Mouse (Mus musculus): ENCODE measurements around the gene Prdm15. TPM values are rescaled to one million over a fixed set of nuclear protein-coding genes. Genes with fewer than 3 reads are reported as not detected.

Gene Prdm15
- 10.4 TPM in 2 replicates for polyA plus RNA-seq (2015; fragmentation: Nextera tagmentation; extraction: Ambion mirVana)

DNA sequence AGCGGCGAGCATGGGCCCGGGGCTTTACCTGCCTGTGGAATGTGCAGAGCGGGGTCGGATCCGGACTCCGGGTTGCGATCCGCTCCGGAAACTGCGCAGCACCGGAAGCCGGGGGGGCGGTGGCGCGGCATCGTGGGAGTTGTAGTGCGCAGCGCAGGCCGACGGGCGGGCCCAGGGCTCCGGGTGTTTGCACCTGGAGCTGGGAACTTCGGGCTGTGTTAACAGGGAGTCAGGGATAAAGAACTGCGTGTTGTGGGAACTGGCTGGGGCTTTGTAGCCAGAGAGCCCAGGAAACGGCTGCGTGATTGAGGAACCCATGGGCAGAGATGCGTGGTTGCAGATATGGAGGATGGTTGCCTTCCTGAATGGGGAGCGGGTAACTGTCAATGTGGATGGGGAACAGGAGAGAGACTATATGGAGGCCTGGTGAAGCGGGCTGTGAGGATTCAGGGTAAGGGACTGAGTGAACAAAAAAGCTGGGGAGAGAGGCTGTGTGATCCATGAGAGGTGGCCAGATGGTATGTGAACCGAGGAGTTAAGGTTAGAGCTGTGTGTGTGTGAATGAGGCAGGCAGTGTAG is at the start of gene Prdm15:
TSS of gene Prdm15 (minus strand) at position 110 of the 579 bp plus-strand sequence.
- Histone ChIP-seq H3K4me1 (replicated peaks) (peaks cover 26% of the 10 kb centered on the region), H3K9ac (peak within 1 kb of the TSS; percentile 98), H3K4me2 (peak within 1 kb of the TSS; percentile 83), H3K27me3 (no peaks in the 10 kb centered on the region), H3K27ac (replicated peaks) (peak within 1 kb of the TSS; percentile 100), H3K36me3 (no peaks in the 10 kb centered on the region), H3K9me3 (no peaks in the 10 kb centered on the region), H3K4me3 (peak within 1 kb of the TSS; percentile 94)
- peak; percentile 89 for ATAC-seq (ENCODE audit: low FRiP score, low read depth)
- WGBS, result under 1% methylated on average over 29 of the region's 31 CpGs

DNA sequence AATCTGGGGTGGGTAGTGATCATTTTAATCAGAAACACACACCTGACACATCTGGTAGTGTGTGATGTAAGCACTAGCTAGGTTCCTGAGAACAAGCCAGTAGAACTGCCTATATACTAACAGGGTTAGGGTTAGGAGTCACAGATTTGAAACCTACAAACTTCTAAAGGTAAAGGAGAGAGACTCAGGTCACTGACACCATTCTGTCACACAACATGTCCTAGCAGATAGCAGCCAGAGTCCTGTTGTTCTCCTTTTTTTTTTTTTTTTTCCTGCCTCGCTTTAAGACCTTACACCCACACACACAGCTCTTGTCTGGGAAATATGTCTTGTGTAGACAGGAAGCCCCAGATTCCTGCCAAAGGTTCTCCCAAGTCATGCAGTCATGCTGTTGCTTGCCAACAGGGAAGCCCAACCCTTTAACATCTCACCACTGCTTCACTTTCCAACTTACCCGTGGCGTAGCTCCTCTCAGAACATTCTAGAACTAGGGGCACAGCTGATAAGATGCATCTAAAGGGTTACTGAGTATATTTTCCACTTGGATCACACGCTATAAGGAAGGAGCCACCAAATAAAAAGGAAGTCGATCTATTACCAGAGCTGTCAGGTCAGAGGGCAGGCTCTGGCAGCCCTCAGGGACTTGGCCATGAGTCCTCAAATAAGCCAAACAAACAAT is 45.8 kb upstream of the Prdm15 start:
- WGBS, result 70% methylated on average over 5 of the region's 5 CpGs
- Histone ChIP-seq H3K9ac (no peak overlapping the region), H3K27me3 (no peaks in the 10 kb centered on the region), H3K27ac (replicated peaks) (no peak overlapping the region), H3K4me1 (replicated peaks) (no peaks in the 10 kb centered on the region), H3K36me3 (peaks cover 3% of the 10 kb centered on the region; the same call in 1 of the 2 replicates), H3K4me3 (no peak overlapping the region), H3K4me2 (no peak overlapping the region), H3K9me3 (no peaks in the 10 kb centered on the region)
- no peak for ATAC-seq (ENCODE audit: low FRiP score, low read depth)

DNA sequence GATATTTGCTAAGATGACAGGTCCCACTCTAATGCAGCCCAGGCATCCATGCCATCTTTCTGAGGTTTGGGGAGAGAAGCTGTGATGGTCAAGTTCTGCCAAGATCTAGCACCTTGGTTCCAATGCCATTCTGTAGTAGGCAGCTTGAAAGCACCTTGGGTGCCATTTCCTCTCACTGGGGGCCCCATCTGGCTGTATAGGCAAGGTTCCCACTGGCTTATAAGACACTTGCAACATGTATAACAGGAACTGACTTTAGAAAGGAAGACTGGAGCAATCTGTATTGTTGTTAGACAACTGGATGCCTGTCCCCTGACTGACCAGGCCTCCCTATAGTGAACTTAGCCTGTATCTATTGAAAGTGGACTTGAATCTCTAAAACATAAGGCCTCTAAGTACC is 36.1 kb upstream of the Prdm15 start:
- Histone ChIP-seq H3K9ac (no peak overlapping the region), H3K36me3 (peaks cover 20% of the 10 kb centered on the region), H3K27me3 (no peaks in the 10 kb centered on the region), H3K4me3 (no peak overlapping the region), H3K27ac (replicated peaks) (no peak overlapping the region), H3K4me1 (replicated peaks) (no peaks in the 10 kb centered on the region), H3K9me3 (no peaks in the 10 kb centered on the region), H3K4me2 (no peak overlapping the region)
- no peak for ATAC-seq (ENCODE audit: low FRiP score, low read depth)

DNA sequence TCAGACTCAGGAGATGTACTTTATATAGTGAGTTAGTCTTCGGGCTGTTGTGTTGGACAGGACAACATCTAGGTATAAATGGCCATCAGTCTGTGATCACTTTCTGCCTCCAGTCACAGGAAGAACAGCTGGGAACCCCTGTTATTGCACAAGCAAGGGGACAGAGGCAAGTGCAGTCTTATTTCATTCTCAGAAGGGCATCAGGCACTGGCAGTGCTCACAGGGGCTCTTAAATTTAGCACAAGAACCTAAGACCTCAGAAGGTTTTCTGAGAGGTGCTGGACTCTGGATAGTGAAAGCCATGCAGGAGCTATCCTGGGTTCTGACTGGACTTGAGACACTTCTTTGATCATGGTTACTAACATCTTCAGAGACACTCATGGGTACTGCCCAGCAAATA is 32.0 kb upstream of the Prdm15 start:
- Histone ChIP-seq H3K27ac (replicated peaks) (no peak overlapping the region), H3K4me1 (replicated peaks) (no peaks in the 10 kb centered on the region), H3K27me3 (no peaks in the 10 kb centered on the region), H3K4me2 (no peak overlapping the region), H3K9me3 (no peaks in the 10 kb centered on the region), H3K9ac (no peak overlapping the region), H3K36me3 (peaks cover 13% of the 10 kb centered on the region), H3K4me3 (no peak overlapping the region)
- no peak for ATAC-seq (ENCODE audit: low FRiP score, low read depth)
- 97% methylated on average over 1 of the region's 1 CpGs for WGBS

DNA sequence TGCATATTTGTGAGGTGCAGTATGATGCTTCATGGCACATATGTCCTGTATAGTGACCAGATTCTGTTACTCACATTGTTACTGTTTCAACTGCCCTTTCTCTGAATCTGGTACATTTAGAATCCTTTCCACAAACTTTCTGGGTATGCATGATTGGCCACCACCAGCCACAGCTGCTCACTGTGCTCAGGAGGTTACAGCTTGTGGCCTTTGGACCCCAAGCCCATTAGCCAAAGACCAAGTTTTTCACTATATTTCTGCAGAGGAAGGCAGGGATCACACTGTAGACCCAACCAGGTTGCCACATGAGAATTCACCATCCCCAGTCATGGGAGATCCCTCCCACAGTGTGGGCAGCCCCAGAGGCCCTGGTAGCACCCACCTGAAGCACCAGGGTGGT is 31.2 kb upstream of the Prdm15 start:
- no peak overlapping the region for H3K27ac ChIP-seq (replicated peaks)
- H3K4me2 ChIP-seq, result no peak overlapping the region
- H3K27me3 ChIP-seq, result no peaks in the 10 kb centered on the region
- no peaks in the 10 kb centered on the region for H3K4me1 ChIP-seq (replicated peaks)
- no peak overlapping the region for H3K9ac ChIP-seq
- no peaks in the 10 kb centered on the region for H3K9me3 ChIP-seq
- no peak for ATAC-seq (ENCODE audit: low FRiP score, low read depth)
- H3K36me3 ChIP-seq, result peaks cover 13% of the 10 kb centered on the region
- no peak overlapping the region for H3K4me3 ChIP-seq

DNA sequence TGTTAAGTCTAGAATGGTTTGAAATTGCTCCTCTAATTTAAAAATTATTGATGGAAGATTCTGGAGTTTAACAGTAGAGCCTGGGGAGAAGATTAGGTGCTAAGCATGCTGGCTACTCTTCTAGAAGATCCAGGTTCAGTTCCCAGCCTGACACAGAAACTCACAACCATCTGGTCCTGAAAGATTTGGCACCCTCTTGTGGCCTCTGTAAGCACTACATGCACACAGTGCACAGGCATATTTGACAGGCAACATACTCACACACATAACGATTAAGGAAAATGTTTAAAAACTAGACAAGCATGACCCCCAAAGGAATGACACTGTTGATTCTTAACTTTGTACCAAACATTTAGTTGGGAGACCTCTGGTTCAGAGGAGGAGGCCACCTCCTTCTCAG is 27.5 kb upstream of the Prdm15 start:
- no peak for ATAC-seq (ENCODE audit: low FRiP score, low read depth)
- H3K36me3 ChIP-seq, result peaks cover 6% of the 10 kb centered on the region
- no peak overlapping the region for H3K4me3 ChIP-seq
- H3K27me3 ChIP-seq, result no peaks in the 10 kb centered on the region
- H3K4me2 ChIP-seq, result no peak overlapping the region
- H3K9ac ChIP-seq, result no peak overlapping the region
- no peaks in the 10 kb centered on the region for H3K4me1 ChIP-seq (replicated peaks)
- H3K27ac ChIP-seq (replicated peaks), result no peak overlapping the region
- WGBS, result 84% methylated on average over 1 of the region's 1 CpGs
- no peaks in the 10 kb centered on the region for H3K9me3 ChIP-seq

DNA sequence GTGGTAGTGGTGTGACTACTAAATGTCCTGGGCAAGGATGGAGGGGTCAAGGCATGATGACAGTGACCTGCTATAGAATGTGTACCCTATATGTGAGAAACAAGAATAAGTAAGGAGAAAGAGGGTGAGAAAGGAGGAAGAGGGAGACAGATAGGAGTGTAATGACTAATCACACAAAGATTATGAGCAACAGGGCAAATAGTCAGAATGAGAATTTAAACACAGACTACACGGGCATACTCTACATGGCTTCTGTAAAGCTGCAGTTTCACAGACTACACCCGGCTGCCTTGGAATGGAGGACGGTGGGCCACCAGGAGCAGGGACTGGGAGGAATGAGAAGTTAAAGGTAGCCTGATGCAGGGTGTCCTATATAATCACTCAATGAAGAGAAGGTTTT is 25.9 kb upstream of the Prdm15 start:
- H3K36me3 ChIP-seq, result peaks cover 9% of the 10 kb centered on the region; the same call in 1 of the 2 replicates
- H3K27ac ChIP-seq (replicated peaks), result no peak overlapping the region
- no peaks in the 10 kb centered on the region for H3K9me3 ChIP-seq
- H3K4me3 ChIP-seq, result no peak overlapping the region
- no peaks in the 10 kb centered on the region for H3K27me3 ChIP-seq
- ATAC-seq (ENCODE audit: low FRiP score, low read depth), result no peak
- WGBS, result 91% methylated on average over 3 of the region's 3 CpGs
- H3K4me2 ChIP-seq, result no peak overlapping the region
- H3K4me1 ChIP-seq (replicated peaks), result no peaks in the 10 kb centered on the region
- no peak overlapping the region for H3K9ac ChIP-seq

DNA sequence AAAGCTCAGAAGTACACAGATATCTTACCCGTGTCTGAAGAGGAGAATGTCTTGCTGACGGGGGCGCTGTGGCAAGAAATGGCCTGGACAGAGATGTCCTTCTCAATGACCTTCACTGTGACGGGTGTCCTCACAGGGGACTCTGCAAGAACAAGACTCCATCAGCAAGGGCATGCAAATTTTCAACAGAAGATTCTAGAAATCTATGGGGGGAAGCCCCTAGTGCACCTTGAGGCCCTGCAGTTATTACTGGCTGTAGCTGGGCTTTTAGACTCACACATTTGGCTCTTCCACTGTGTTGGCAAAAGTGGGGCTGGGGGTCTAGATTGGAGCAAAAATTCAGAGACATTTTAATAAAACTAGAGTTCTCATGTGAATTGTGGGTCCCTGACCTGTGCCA is 23.5 kb upstream of the Prdm15 start:
- peaks cover 9% of the 10 kb centered on the region; the same call in 1 of the 2 replicates for H3K36me3 ChIP-seq
- WGBS, result 93% methylated on average over 4 of the region's 4 CpGs
- no peaks in the 10 kb centered on the region for H3K9me3 ChIP-seq
- no peak overlapping the region for H3K27ac ChIP-seq (replicated peaks)
- H3K9ac ChIP-seq, result no peak overlapping the region
- H3K27me3 ChIP-seq, result no peaks in the 10 kb centered on the region
- no peak for ATAC-seq (ENCODE audit: low FRiP score, low read depth)
- H3K4me3 ChIP-seq, result no peak overlapping the region
- no peaks in the 10 kb centered on the region for H3K4me1 ChIP-seq (replicated peaks)
- H3K4me2 ChIP-seq, result no peak overlapping the region

DNA sequence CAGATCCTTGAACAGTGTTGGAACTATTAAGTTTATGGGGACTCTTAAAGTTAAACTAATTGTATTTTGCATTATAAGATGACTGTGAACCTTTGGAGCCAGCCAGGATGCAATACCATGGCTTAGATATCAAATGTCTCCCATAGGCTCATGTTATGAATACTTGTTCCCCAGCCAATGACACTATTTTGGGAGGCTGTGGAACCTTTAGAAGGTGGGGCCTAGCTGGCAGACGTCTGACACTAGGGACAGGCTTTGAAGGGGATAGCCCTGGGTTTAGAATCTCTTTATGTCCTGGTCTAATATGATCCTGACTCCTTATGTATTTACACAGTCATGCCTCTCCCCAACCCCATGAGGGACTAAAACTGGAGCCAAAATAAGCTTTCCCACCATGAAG is 22.7 kb upstream of the Prdm15 start:
- Histone ChIP-seq H3K4me2 (no peak overlapping the region), H3K4me3 (no peak overlapping the region), H3K27me3 (no peaks in the 10 kb centered on the region), H3K36me3 (peaks cover 11% of the 10 kb centered on the region; the same call in 1 of the 2 replicates), H3K9me3 (no peaks in the 10 kb centered on the region), H3K9ac (no peak overlapping the region), H3K27ac (replicated peaks) (no peak overlapping the region), H3K4me1 (replicated peaks) (no peaks in the 10 kb centered on the region)
- ATAC-seq (ENCODE audit: low FRiP score, low read depth), result no peak
- WGBS, result 75% methylated on average over 1 of the region's 1 CpGs

DNA sequence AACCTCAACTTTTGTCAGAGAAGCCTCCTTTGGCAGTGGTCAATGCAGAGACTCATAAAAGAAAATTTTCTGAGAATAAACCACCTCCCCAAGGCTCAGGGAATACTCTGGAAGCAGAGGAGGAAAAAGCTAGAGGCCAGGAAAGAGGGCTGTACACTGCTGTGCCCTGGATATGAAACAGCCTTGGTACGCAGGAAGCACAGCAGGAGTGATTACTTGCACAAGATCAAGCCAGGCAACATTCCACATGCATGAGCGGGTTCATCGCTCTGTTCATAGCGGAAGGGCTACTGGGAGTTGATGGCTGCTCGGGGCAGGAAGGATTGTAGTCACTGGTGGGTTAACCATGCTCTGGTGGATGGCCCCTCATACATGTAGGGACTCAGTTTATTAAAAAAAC is 21.0 kb upstream of the Prdm15 start:
- no peak for ATAC-seq (ENCODE audit: low FRiP score, low read depth)
- Histone ChIP-seq H3K36me3 (peaks cover 24% of the 10 kb centered on the region), H3K4me3 (no peak overlapping the region), H3K27me3 (no peaks in the 10 kb centered on the region), H3K4me1 (replicated peaks) (no peaks in the 10 kb centered on the region), H3K9me3 (no peaks in the 10 kb centered on the region), H3K9ac (no peak overlapping the region), H3K27ac (replicated peaks) (no peak overlapping the region), H3K4me2 (no peak overlapping the region)
- 63% methylated on average over 5 of the region's 5 CpGs for WGBS

DNA sequence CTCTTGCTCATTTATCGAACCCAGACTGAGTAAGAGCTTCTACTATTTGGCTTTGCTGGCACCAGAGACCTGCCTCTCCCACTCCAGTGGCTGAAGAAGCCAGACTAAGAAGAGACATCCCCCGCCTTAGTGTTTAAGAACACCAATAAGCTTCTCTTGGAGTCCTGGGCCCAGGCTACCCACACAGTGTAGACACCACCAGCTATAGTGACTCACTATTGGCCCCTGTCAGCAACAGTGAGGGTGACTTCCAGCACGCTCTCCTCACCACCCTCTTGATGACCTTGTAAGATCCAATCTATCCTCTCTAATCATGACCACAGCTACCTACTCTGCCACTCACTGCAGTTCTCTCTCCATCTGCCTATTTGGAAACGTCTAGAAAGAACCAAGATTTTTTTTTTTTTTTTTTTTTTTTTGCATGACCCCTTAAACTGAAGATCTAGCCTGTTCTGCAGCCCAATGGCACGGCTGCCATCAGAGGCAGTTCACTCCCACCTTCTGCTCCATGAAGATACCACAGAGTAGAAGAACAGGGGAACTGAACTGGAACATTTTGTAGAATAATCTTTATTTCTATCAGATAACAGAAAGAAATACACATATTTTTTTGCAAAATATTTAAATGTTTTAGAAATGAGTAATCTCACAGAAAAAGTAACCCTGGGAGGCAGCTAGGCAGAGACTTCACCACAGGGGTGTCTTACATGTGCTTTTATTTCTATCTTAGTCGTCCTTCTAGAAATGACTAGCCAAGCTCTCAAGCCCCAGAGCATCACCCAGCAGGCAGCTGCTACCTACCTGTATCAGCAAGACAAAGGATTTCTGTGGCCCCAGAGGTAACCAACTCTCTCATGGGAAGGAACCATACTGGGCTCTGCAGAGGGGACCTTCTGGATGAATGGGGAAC is 17.8 kb upstream of the Prdm15 start:
- Histone ChIP-seq H3K9me3 (no peaks in the 10 kb centered on the region), H3K9ac (no peak overlapping the region), H3K36me3 (peaks cover 30% of the 10 kb centered on the region), H3K4me3 (no peak overlapping the region), H3K4me2 (no peak overlapping the region), H3K27me3 (no peaks in the 10 kb centered on the region), H3K27ac (replicated peaks) (no peak overlapping the region), H3K4me1 (replicated peaks) (no peaks in the 10 kb centered on the region)
- 69% methylated on average over 6 of the region's 6 CpGs for WGBS
- no peak for ATAC-seq (ENCODE audit: low FRiP score, low read depth)

DNA sequence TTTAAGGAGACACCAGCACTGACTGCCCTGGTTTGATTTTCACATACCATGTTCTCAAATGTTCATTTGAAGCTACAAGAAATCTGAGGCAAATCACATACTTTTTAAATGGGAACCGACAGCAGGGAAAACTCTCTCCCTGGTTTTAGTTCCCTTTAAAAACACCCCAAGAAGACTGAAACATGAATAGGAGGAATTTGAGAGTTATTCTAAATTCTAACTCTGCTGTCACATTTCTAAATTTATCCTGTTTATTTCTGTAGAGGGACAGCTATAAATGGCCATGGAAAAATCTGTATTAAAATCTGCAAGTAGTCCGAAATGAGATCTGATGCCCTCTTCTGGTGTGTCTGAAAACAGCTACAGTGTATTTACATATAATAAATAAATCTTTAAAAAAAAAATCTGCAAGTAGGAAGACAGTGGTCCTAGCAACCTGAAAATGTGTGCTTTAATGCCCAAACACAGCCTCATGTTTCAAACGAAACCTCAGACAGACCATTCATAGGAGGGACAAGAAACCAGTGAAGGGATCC is 12.3 kb upstream of the Prdm15 start:
- no peak overlapping the region for H3K9ac ChIP-seq
- no peaks in the 10 kb centered on the region for H3K27me3 ChIP-seq
- no peak overlapping the region for H3K4me3 ChIP-seq
- H3K4me1 ChIP-seq (replicated peaks), result no peaks in the 10 kb centered on the region
- H3K27ac ChIP-seq (replicated peaks), result no peak overlapping the region
- ATAC-seq (ENCODE audit: low FRiP score, low read depth), result no peak
- H3K9me3 ChIP-seq, result no peaks in the 10 kb centered on the region
- H3K4me2 ChIP-seq, result no peak overlapping the region
- H3K36me3 ChIP-seq, result peaks cover 19% of the 10 kb centered on the region
- 84% methylated on average over 3 of the region's 3 CpGs for WGBS
